Mouse (Mus musculus): Measurements from ENCODE around the gene Emx2.
A peak's percentile ranks its signal among the peaks of the same experiment; 100 is the strongest.

The Emx2 gene

GRCm38 (mm10) chr19:59462459-59463292, 4.5 kb downstream of the Emx2 start:
- peak in 1 of 2 experiments; percentile 17 for DNase-seq

DNA sequence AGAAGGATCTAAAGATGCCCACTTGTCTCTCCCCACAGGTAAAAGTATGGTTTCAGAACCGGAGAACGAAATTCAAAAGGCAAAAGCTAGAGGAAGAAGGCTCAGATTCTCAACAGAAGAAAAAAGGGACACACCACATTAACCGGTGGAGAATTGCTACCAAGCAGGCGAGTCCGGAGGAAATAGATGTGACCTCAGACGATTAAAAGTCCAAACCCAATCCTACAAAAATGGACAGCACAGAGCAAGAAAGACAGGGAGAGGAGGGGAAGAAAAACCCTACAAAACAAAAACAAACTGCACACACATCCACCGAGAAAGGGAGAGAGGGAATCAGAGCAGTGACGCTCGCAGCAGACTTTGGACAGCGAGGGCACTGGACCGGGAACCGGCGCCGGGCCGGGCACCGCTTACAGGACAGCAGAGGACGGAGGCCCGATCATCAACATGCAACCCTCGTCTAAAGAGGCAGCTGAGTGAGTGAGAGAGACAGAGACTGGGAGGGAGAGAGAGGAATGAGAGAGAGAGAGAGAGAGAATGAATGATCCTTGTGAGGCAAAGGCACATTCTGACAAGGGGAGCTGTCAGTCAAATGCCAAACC, 5.8 kb downstream of the Emx2 start:
- peak in 1 of 2 experiments; percentile 20 for DNase-seq

DNA sequence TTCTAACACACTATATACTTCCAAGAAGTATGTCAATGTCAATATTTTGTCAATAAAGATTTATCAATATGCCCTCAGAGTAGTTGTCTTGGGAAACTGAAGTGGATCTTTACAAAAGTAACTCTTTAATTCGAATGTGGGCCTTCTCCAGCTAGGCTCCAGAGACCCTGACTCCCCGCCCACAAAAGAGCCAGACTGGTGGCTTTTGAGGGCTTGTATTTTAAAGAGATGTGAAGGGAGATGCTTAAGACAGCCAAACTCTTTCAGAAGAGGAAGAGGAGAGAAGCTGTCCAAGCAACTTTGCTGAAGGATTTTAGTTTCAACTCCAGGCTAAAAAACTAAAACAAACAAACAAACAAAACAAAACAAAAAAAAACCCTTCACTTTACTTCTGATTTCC, 7.1 kb downstream of the Emx2 start:
- DNase-seq: no peak

GRCm38 (mm10) chr19:59465751-59466410, 7.7 kb downstream of the Emx2 start:
- DNase-seq: peak in 1 of 2 experiments; percentile 4

GRCm38 (mm10) chr19:59466417-59466937, 8.3 kb downstream of the Emx2 start:
- peak in 1 of 2 experiments; percentile 12 for DNase-seq

DNA sequence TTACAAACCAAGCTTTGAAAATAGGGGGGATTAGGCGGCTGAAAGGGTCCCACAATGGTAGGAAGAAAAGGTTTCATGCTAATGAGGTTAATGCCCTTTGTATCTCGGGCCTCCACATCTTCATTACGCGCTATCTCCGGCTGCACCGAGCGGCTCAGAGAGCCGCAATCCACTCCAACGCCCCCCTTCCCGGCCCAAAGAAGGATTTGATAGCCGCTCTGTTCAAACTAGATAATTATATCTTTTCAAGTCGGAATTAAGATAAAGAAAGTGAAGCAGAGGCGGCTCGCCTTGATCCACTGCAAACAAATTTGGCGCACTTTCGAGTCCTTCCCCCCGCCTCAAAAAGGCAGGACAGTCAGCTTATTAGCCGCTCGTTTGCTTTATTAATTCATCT, 8.8 kb downstream of the Emx2 start:
- no peak for DNase-seq

DNA sequence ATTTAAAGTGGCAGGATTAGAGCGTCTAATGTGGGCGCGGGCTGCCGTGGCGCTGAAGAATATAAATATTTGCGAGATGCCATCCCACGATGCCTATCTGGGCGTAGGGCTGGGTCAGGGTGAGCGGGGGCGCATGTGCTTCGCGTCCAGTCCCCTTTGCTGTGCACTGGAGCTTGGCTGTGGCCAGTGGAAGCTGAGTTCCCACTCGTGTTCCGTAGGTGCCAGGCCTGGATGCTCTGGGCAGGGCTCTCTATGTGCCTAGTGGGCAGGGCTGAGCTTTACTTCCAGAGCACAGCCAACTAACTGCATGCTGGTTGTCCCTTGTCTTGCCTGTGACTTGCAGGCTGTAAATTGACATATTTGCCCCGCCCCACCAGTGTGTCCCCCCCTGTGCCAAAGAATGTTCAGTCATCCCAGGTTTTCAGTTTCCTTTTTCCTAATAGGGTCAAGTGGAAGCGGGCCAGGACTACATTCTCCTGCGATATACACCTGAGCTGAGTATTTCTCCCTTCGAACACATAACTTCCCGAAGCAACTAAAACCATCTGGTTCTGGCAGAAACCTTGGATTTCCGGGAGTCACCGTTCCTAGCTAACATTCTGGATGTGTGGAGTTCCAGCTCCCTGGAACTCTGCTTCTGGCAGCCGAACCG, 9.4 kb downstream of the Emx2 start:
- DNase-seq: peak; percentile 7 to 15

GRCm38 (mm10) chr19:59468065-59468810, 10.1 kb downstream of the Emx2 start:
- DNase-seq: peak; percentile 9 to 23

- peak; percentile 23 to 29 for DNase-seq
Observed at GRCm38 (mm10) chr19:59469035-59469949, 11.1 kb downstream of the Emx2 start.

DNA sequence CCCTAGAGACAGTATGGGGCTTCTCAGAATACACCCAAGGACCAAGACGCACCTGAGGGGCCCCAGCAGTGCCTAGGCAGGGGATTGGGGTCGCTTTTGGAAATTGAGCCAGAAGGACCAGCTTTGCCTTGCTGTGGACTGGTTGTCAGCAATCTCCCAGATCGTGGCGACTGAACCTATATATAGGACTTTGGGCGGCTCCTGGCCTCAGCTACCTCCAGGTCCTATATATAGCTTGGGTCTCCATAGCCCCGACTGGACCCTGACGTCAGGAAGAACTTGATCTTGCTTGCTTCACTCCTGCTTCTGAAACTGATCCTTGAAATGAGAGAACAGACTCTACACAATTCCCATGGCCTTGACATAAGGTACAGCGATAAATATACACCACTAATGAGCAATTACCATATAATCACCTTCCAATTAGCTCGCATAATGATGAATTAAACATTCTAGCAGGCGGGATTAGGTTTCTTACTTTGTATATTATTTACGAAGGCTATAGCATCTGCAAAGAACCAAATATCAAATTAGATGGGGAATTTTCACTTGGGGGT, 12.0 kb downstream of the Emx2 start:
- no peak for DNase-seq

- DNase-seq: peak in 1 of 2 experiments; percentile 12
Observed at GRCm38 (mm10) chr19:59470913-59471312, 12.7 kb downstream of the Emx2 start.

DNA sequence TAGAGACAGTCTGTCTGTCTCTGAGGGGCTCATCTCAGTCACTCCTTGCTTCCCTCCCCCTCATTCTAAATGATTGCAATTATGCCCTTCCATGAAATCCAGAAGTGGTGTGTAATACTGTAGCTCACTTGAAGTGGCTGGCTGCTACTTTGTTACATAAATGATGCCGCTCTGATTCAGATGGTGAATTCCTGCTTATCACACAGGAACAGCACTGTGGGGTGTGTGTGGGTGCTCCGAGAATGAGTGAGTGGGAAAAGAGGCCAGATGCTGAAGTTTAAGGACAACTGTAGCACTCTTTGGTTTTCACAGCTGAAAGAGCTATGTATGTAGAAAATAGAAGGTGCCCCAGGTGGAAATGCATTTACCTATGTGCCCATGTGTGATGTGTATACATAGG, 14.7 kb downstream of the Emx2 start:
- DNase-seq: no peak

GRCm38 (mm10) chr19:59479912-59480311, 21.7 kb downstream of the Emx2 start:
- DNase-seq: no peak

- no peak for DNase-seq
Observed at GRCm38 (mm10) chr19:59480563-59480962, 22.4 kb downstream of the Emx2 start.

DNA sequence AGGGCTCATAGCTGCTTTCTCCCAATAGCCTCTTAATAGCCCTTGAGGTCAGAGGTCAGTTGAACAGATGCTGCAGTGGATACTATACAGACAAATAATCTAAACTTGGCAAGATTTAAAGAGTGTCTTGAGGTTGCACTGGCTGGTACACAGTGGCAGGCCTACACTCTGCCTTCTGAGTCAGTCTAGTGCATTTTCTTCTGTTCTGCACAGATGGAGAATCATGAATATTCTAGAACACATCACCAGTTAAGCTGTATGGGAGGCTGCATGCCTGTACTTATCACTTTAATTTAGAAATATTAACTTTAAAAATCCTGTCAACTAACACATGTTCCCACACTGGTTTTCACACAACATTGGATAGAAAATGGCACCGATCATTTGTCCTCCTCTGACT, 34.1 kb downstream of the Emx2 start:
- DNase-seq: no peak

GRCm38 (mm10) chr19:59496832-59497231, 38.7 kb downstream of the Emx2 start:
- no peak for DNase-seq

GRCm38 (mm10) chr19:59508896-59509295, 50.7 kb downstream of the Emx2 start:
- DNase-seq: no peak

DNA sequence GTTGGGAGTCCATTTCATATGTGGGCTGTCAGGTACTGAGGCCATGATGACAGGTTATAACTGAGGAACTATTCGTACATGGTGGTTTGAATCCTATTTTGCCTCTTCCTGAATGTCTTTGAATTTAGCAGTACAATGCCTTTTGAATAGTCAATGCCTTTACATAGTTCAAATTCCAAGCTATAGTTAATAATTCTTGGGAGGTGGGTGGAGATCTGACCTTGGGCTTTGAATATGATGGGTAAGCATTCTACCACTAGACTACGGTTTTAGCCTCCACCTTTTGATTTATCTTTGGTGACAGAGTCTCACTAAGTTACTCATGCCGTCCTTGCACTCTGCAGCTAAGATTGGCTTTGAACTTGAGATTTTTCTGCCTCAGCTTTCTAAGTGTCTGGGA, 55.0 kb downstream of the Emx2 start:
- DNase-seq: no peak

Measured in cerebellum, postnatal 14 days (tissue).